Mouse (Mus musculus) CH12.LX (cell line): Measurements from ENCODE around the gene Robo2. TPM values are rescaled to one million over a fixed set of nuclear protein-coding genes. Genes with fewer than 3 reads are reported as not detected.

ENCODE experiments used
- DNase-seq: peaks from one replicate; pipeline ENCODE4 v3.0.0-alpha.2; 2013; ENCODE audit errors: extremely low read depth
- H3K27ac ChIP-seq: 2 replicates; pipeline ENCODE4 v1.5.1; 2012; ENCODE audit warnings: low read depth, mild to moderate bottlenecking, control low read depth, moderate library complexity; ENCODE audit not compliant: insufficient read depth
- H3K27me3 ChIP-seq: replicated peaks from 2 replicates; pipeline ENCODE3; 2012; ENCODE audit warnings: inconsistent platforms
- H3K36me3 ChIP-seq, 2 experiments: replicated peaks in 1 of 2; 2 replicates each; pipeline versions ENCODE3 to v1.6.1; 2012; ENCODE audit warnings: inconsistent platforms in 1 of 2, low read length in 1 of 2, mild to moderate bottlenecking in 1 of 2, mixed read lengths in 1 of 2, moderate library complexity in 1 of 2; ENCODE audit not compliant: control insufficient read depth in 1 of 2, insufficient read depth in 1 of 2
- H3K4me1 ChIP-seq, 2 experiments: 2 replicates each; pipeline ENCODE4 v1.6.1; 2012; ENCODE audit warnings: inconsistent platforms in 1 of 2, moderate library complexity in 1 of 2; ENCODE audit not compliant: insufficient read depth in 2 of 2, control insufficient read depth in 1 of 2
- H3K4me2 ChIP-seq: 2 replicates; pipeline ENCODE4 v1.6.1; 2012; ENCODE audit warnings: low read depth, mild to moderate bottlenecking, control low read depth; ENCODE audit not compliant: poor library complexity, insufficient read depth, severe bottlenecking
- H3K4me3 ChIP-seq, 3 experiments: fragments of 150-350 bp in 1 of 3; sonication (generic) in 1 of 3; replicated peaks in 1 of 3; 2 replicates each; pipeline versions ENCODE3 to v1.5.1; 2011 to 2012; ENCODE audit warnings: low read depth in 2 of 3, low read length in 2 of 3, mild to moderate bottlenecking in 2 of 3, moderate library complexity in 2 of 3, control low read depth in 1 of 3, improper control_type of control experiment in 1 of 3, inconsistent platforms in 1 of 3, mixed read lengths in 1 of 3; ENCODE audit not compliant: poor library complexity in 1 of 3
- H3K79me2 ChIP-seq: replicated peaks from 2 replicates; pipeline ENCODE4 v1.6.1; 2012; ENCODE audit warnings: mild to moderate bottlenecking, moderate library complexity; ENCODE audit not compliant: control insufficient read depth, poor library complexity, insufficient read depth, severe bottlenecking; ENCODE audit errors: extremely low read depth
- H3K9ac ChIP-seq: 2 replicates; pipeline ENCODE4 v1.6.1; 2012; ENCODE audit warnings: low read depth, mild to moderate bottlenecking, control low read depth, moderate library complexity; ENCODE audit not compliant: insufficient read depth
- H3K9me3 ChIP-seq: replicated peaks from 2 replicates; pipeline ENCODE3; 2012; ENCODE audit warnings: low read length, inconsistent platforms, mixed read lengths
- CHD2 ChIP-seq: IDR thresholded peaks from 2 replicates; pipeline ENCODE4 v1.6.1; 2011; ENCODE audit warnings: low read length, improper control_type of control experiment
- CTCF ChIP-seq, 2 experiments: IDR thresholded peaks in 1 of 2; conservative IDR thresholded peaks in 1 of 2; 2 replicates each; pipeline ENCODE4 v1.5.1; 2011 to 2012; ENCODE audit warnings: low read depth in 2 of 2, low read length in 2 of 2, improper control_type of control experiment in 1 of 2, inconsistent platforms in 1 of 2, mild to moderate bottlenecking in 1 of 2, moderate library complexity in 1 of 2
- E2F4 ChIP-seq: IDR thresholded peaks from 2 replicates; pipeline ENCODE4 v1.6.1; 2011; ENCODE audit warnings: low read depth, low read length, improper control_type of control experiment; ENCODE audit not compliant: insufficient replicate concordance
- EP300 ChIP-seq: IDR thresholded peaks from 2 replicates; pipeline ENCODE4 v1.6.1; 2011; ENCODE audit warnings: low read length, improper control_type of control experiment
- GABPA ChIP-seq: IDR thresholded peaks from 2 replicates; pipeline ENCODE4 v1.6.1; 2012; ENCODE audit warnings: low read depth, low read length, improper control_type of control experiment, inconsistent platforms; ENCODE audit not compliant: insufficient replicate concordance
- JUND ChIP-seq: conservative IDR thresholded peaks from 2 replicates; pipeline ENCODE4 v1.6.1; 2011; ENCODE audit warnings: low read depth, low read length, improper control_type of control experiment
- MAX ChIP-seq: IDR thresholded peaks from 2 replicates; pipeline ENCODE4 v1.6.1; 2011; ENCODE audit warnings: low read length, improper control_type of control experiment
- MAZ ChIP-seq: IDR thresholded peaks from 2 replicates; pipeline ENCODE4 v1.6.1; 2012; ENCODE audit warnings: low read depth, mild to moderate bottlenecking, inconsistent platforms, low read length, improper control_type of control experiment, moderate library complexity
- MEF2A ChIP-seq: IDR thresholded peaks from 2 replicates; pipeline ENCODE4 v1.6.1; 2014; ENCODE audit warnings: low read depth, mild to moderate bottlenecking, inconsistent platforms, low read length, improper control_type of control experiment, borderline replicate concordance
- MYC ChIP-seq: IDR thresholded peaks from 2 replicates; pipeline ENCODE4 v1.6.1; 2011; ENCODE audit warnings: low read depth, mild to moderate bottlenecking, improper control_type of control experiment, low read length
- NRF1 ChIP-seq: IDR thresholded peaks from 2 replicates; pipeline ENCODE4 v1.6.1; 2014; ENCODE audit warnings: low read depth, mild to moderate bottlenecking, inconsistent platforms, low read length, improper control_type of control experiment, moderate library complexity
- POLR2A ChIP-seq: IDR thresholded peaks from 2 replicates; pipeline ENCODE4 v1.6.1; 2011; ENCODE audit warnings: low read depth, mild to moderate bottlenecking, improper control_type of control experiment, low read length
- RCOR1 ChIP-seq: conservative IDR thresholded peaks from 2 replicates; pipeline ENCODE4 v1.6.1; 2012; ENCODE audit warnings: low read depth, mild to moderate bottlenecking, inconsistent platforms, low read length, improper control_type of control experiment
- SIN3A ChIP-seq: IDR thresholded peaks from 2 replicates; pipeline ENCODE4 v1.6.1; 2012; ENCODE audit warnings: low read length, improper control_type of control experiment, inconsistent platforms
- SMC3 ChIP-seq: IDR thresholded peaks from 2 replicates; pipeline ENCODE4 v1.6.1; 2011; ENCODE audit warnings: low read depth, low read length, improper control_type of control experiment
- UBTF ChIP-seq: IDR thresholded peaks from 2 replicates; pipeline ENCODE4 v1.6.1; 2012; ENCODE audit warnings: low read depth, mild to moderate bottlenecking, inconsistent platforms, low read length, improper control_type of control experiment, moderate library complexity
- USF1 ChIP-seq: IDR thresholded peaks from 2 replicates; pipeline ENCODE4 v1.6.1; 2014; ENCODE audit warnings: low read depth, mild to moderate bottlenecking, inconsistent platforms, low read length, improper control_type of control experiment
- ZKSCAN1 ChIP-seq: IDR thresholded peaks from 2 replicates; pipeline ENCODE4 v1.6.1; 2012; ENCODE audit warnings: low read depth, inconsistent platforms, low read length, improper control_type of control experiment, borderline replicate concordance
- dilution Hi-C: fragments of 300-500 bp; cut with MboI; formaldehyde crosslinking; loops from 2 replicates; pipeline ENCODE4 v1.14.3; 2020; ENCODE audit warnings: low sequenced_read_pairs; ENCODE audit not compliant: extremely low pct_unique_long_range_greater_than_20kb, extremely low pct_ligation_motif_present
- in situ Hi-C: fragments of 300-500 bp; cut with MboI; formaldehyde crosslinking; loops from 3 replicates; pipeline ENCODE4 v1.14.3; 2019; ENCODE audit warnings: low sequenced_read_pairs, low pct_ligation_motif_present, low pct_unique_long_range_greater_than_20kb, mixed read lengths
- polyA plus RNA-seq: library from polyadenylated mRNA; unstranded; fragments of >175 nt; gene quantifications from 2 replicates; pipeline ENCODE4 v1.2.1, GENCODE M21; 2012; ENCODE audit warnings: low read depth; ENCODE audit not compliant: insufficient read length
- total RNA-seq, 2 experiments: library from RNA; depleted of rRNA; stranded (reverse); fragments of 300-350 nt in 1 of 2; fragments of >200 nt in 1 of 2; gene quantifications; 2 replicates each; pipeline ENCODE4 v1.2.3; 2012 to 2014

Gene Robo2
- total and polyA plus RNA-seq, 3 experiments = not detected

DNA sequence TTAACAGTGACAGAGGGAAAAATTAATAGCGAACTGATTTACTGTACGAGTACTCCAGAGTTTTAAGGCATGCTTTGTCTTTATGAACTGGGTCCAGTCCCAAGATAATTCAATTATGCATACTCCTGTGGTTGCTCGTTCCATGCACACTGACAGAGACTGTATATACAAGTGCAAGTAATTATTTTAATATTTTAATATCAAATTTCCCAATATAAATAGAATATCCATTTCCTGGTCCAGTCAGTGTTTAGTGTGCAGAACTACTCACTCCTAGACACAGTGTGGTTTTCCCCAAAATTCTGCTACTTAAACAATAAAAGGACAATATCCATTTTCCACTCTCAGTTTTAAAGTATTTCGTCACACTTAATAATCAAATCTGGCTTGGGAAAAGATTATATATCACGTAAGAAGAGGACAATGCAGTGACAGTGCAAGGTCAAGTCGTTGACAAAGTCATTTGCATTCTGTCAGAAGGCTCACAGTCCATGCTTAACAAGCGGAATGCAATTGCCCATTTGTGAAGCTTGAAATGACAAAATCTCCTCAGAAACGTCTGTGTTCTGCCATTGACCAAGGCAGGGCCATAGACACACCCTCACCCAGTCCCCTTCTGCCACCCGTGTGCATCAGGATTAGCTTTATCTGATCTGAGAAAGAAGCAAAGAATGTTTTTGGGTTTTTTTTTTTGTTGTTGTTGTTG lies 89.8 kb downstream of the Robo2 start:
- TF ChIP-seq POLR2A = no peak
- TF ChIP-seq MAZ = no peak
- no peaks in the 10 kb centered on the region for H3K4me1 ChIP-seq
- no peak for DNase-seq
- dilution Hi-C loops = no loop called here
- peaks cover 47% of the 10 kb centered on the region for H3K9me3 ChIP-seq
- H3K79me2 ChIP-seq = no peaks in the 10 kb centered on the region
- no peaks in the 10 kb centered on the region for H3K36me3 ChIP-seq
- no peak overlapping the region for H3K4me3 ChIP-seq
- no peak overlapping the region for H3K9ac ChIP-seq
- H3K4me2 ChIP-seq = no peak overlapping the region
- no peak overlapping the region for H3K27ac ChIP-seq
- in situ Hi-C loops = no loop called here
- H3K27me3 ChIP-seq = no peaks in the 10 kb centered on the region

DNA sequence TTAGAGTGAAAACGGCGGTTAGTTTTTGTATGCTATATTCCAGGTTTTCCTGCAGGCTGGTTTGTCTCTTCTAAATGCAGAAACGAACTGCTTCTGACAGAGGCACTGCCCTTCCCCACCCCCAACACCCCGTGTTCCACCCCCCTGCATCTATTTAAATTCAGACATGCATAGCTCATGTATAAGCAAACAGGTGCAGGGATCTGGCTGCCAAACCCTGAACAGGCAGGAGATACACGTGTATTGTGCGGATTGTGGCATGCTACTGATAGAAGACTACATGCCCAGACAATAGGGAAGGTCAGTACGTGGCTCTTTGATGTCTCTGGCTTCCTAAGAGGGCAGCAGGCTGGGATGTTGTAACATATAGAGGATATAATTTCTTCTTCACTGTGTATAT lies 95.5 kb downstream of the Robo2 start:
- in situ Hi-C loops = no loop called here
- no peak overlapping the region for H3K9ac ChIP-seq
- no peak for DNase-seq
- TF ChIP-seq CHD2 (no peak), E2F4 (no peak), CTCF (conservative IDR thresholded peaks at IDR 0.05 in 1 of 2, IDR thresholded peaks at IDR 0.05 in 1 of 2; ENCODE audit: low read depth in 2 of 2, low read length in 2 of 2) (no peak), ZKSCAN1 (no peak), NRF1 (no peak), JUND (no peak), MYC (no peak), SIN3A (no peak), MEF2A (no peak), UBTF (no peak), EP300 (no peak), POLR2A (no peak), SMC3 (no peak), RCOR1 (no peak), USF1 (no peak), MAX (no peak), GABPA (no peak)
- TF ChIP-seq, all 38 proteins: peak for 0
- H3K27me3 ChIP-seq = no peaks in the 10 kb centered on the region
- H3K36me3 ChIP-seq = no peaks in the 10 kb centered on the region
- H3K27ac ChIP-seq = no peak overlapping the region
- H3K4me3 ChIP-seq = no peak overlapping the region
- H3K4me2 ChIP-seq = no peak overlapping the region
- H3K79me2 ChIP-seq = no peaks in the 10 kb centered on the region
- peaks cover 54% of the 10 kb centered on the region for H3K9me3 ChIP-seq
- dilution Hi-C loops = no loop called here
- H3K4me1 ChIP-seq = no peaks in the 10 kb centered on the region
